Mouse (Mus musculus) G1E (cell line): Measurements from ENCODE around the gene Llcfc1.

ENCODE experiments used
- CTCF ChIP-seq: IDR thresholded peaks from 2 replicates; pipeline ENCODE4 v1.5.1; 2012; ENCODE audit warnings: low read depth, low read length, inconsistent platforms, mixed read lengths
- GATA1 ChIP-seq: IDR thresholded peaks from 2 replicates; pipeline ENCODE4 v1.6.1; 2012; ENCODE audit warnings: borderline replicate concordance, low read length, inconsistent platforms, mixed read lengths
- GATA2 ChIP-seq: IDR thresholded peaks from 2 replicates; pipeline ENCODE4 v1.6.1; 2012; ENCODE audit warnings: low read depth, low read length, inconsistent platforms, borderline replicate concordance
- POLR2AphosphoS5 ChIP-seq: IDR thresholded peaks from 2 replicates; pipeline ENCODE4 v1.6.1; 2012; ENCODE audit warnings: low read depth, low read length, inconsistent platforms; ENCODE audit not compliant: insufficient replicate concordance
- TAL1 ChIP-seq: conservative IDR thresholded peaks from 2 replicates; pipeline ENCODE4 v1.6.1; 2012; ENCODE audit warnings: low read depth, low read length, inconsistent platforms, mixed read lengths

DNA sequence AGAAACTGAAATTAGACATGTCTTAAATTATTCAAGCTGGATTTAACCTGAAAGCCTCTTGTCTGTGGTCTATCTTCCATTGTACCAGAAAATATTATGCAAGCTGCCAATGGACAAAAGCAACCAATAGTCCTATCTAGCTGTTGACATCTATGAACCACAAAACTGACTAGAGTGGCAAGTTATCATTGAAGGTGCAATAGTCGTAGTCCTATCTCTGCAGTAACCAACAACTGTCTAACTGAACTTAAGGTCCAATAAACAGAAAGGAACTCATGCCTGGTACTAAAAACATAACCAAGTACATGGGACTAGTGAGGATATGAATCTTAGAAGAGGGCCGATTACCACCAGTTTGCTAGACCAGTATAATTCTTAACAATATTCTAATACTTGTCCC lies 7.7 kb upstream of the Llcfc1 start:
- no peak for TF ChIP-seq CTCF
- TF ChIP-seq POLR2AphosphoS5: no peak
- no peak for TF ChIP-seq GATA1
- no peak for TF ChIP-seq TAL1
- no peak for TF ChIP-seq GATA2
